In genomic region chr8:119353659-119354023, GRCm38 (mm10) we compare ENCODE assay signal across 18 mouse cellular contexts. TPM values are rescaled to one million over a fixed set of nuclear protein-coding genes. Genes with fewer than 3 reads are reported as not detected.
DNase-seq lines count a peak whose midpoint lies in the region; ATAC-seq and TF ChIP-seq lines count a peak whose summit lies in the region.
"Had no signal": no experiment of that assay in that cellular context is flagged by ENCODE, and none has a peak within 500 bp of the region (broad histone marks: within the 10 kb centered on the region; RNA-seq: fewer than 3 reads in every experiment).

No protein-coding gene starts in this region.

- H3K79me2 ChIP-seq in MEL (ENCODE audit: control insufficient read depth, insufficient read depth, low read length, poor library complexity) = no peaks in the 10 kb centered on the region

- no peak for TF ChIP-seq RAD21 in MEL (IDR thresholded peaks at IDR 0.05; ENCODE audit: low read depth, low read length)

- H3K4me2 ChIP-seq in liver, embryonic 12.5 days = peak overlapping the region; percentile 41
- no peak overlapping the region for H3K4me2 ChIP-seq in liver, embryonic 16.5 days (ENCODE audit: low read depth, low read length)
- H3K4me2 ChIP-seq: heart, embryonic 15.5 days; hindbrain, embryonic 14.5 days had no signal

- TF ChIP-seq EP300 in MEL (IDR thresholded peaks at IDR 0.05; ENCODE audit: low read depth in 1 of 2, low read length in 2 of 2) = no peak

- no peaks in the 10 kb centered on the region for H3K9me3 ChIP-seq in MEL (replicated peaks; ENCODE audit: insufficient read depth, low read length)
- H3K9me3 ChIP-seq in liver, embryonic 12.5 days (replicated peaks) = no peaks in the 10 kb centered on the region
- H3K9me3 ChIP-seq in liver, embryonic 16.5 days (replicated peaks; ENCODE audit: control insufficient read depth, low read length) = no peaks in the 10 kb centered on the region
- H3K9me3 ChIP-seq: embryonic facial prominence, embryonic 10.5 days; forebrain, embryonic 10.5 days; heart, embryonic 15.5 days had no signal

- DNase-seq in MEL (ENCODE audit: low read depth, low spot score) = no peak
- no peak for DNase-seq in left cerebral cortex, adult 9 months (ENCODE audit: low spot score in 2 of 2)
- DNase-seq in layer of hippocampus, adult 18-20 months (ENCODE audit: low spot score in 2 of 2) = no peak
- DNase-seq in ovary, postnatal 10 days (ENCODE audit: low spot score) = no peak
- DNase-seq: adrenal gland, postnatal 14 days; gastrocnemius, postnatal 36 days; heart, adult 11 months; heart, postnatal 14 days had no signal

- H3K4me1 ChIP-seq in MEL (ENCODE audit: control insufficient read depth in 1 of 2, insufficient read depth in 2 of 2, low read length in 2 of 2) = peaks cover 0 to 13% of the 10 kb centered on the region in 2 experiments; a peak in 2 of 4 replicates
- peaks cover 34% of the 10 kb centered on the region for H3K4me1 ChIP-seq in liver, embryonic 12.5 days
- peaks cover 13% of the 10 kb centered on the region for H3K4me1 ChIP-seq in liver, embryonic 16.5 days (ENCODE audit: control insufficient read depth, low read depth, low read length)
- H3K4me1 ChIP-seq: heart, embryonic 15.5 days had no signal

- 37% methylated on average over 6 of the region's 6 CpGs for WGBS in liver, embryonic 12.5 days (ENCODE audit: insufficient replicate concordance)
- WGBS in liver, embryonic 16.5 days (ENCODE audit: insufficient replicate concordance) = 30% methylated on average over 6 of the region's 6 CpGs

- peak overlapping the region; percentile 56 for H3K9ac ChIP-seq in MEL (ENCODE audit: control insufficient read depth, low read depth, low read length, poor library complexity, severe bottlenecking)
- peak overlapping the region; percentile 31; the same call in 1 of the 2 replicates for H3K9ac ChIP-seq in liver, embryonic 12.5 days
- H3K9ac ChIP-seq in liver, embryonic 16.5 days (ENCODE audit: low read depth, low read length) = no peak overlapping the region
- H3K9ac ChIP-seq: heart, embryonic 15.5 days; hindbrain, embryonic 14.5 days had no signal

- peak; percentile 56 for ATAC-seq in liver, embryonic 12.5 days
- ATAC-seq in liver, embryonic 16.5 days (ENCODE audit: low read depth) = peak; percentile 41; the same call in 1 of the 2 replicates
- peak; percentile 16; the same call in 1 of the 2 replicates for ATAC-seq in monocyte, adult 5-6 weeks (replicated peaks; ENCODE audit: insufficient number of reproducible peaks, low FRiP score, low TSS enrichment, poor library complexity, severe bottlenecking)
- ATAC-seq: forebrain, embryonic 14.5 days; Patski had no signal

- peak in 1 of 2 experiments; percentile 57; a peak in 2 of 4 replicates for TF ChIP-seq POLR2A in MEL (IDR thresholded peaks at IDR 0.05; ENCODE audit: control insufficient read depth in 1 of 2, insufficient read depth in 1 of 2, low read depth in 1 of 2, low read length in 2 of 2, poor library complexity in 1 of 2)

- peaks cover 1 to 3% of the 10 kb centered on the region in 2 experiments; a peak in 3 of 4 replicates for H3K36me3 ChIP-seq in MEL (ENCODE audit: control insufficient read depth in 1 of 2, insufficient read depth in 2 of 2, low read length in 2 of 2)
- H3K36me3 ChIP-seq in liver, embryonic 12.5 days = peaks cover 23% of the 10 kb centered on the region
- peaks cover 8% of the 10 kb centered on the region for H3K36me3 ChIP-seq in liver, embryonic 16.5 days (ENCODE audit: control insufficient read depth, insufficient read depth)

- TF ChIP-seq CTCF in MEL (IDR thresholded peaks at IDR 0.05 in 2 of 3, conservative IDR thresholded peaks at IDR 0.05 in 1 of 3; ENCODE audit: control insufficient read depth in 1 of 3, insufficient read depth in 1 of 3, low read depth in 2 of 3, low read length in 3 of 3, poor library complexity in 1 of 3, severe bottlenecking in 1 of 3) = no peak

- H3K4me3 ChIP-seq in MEL (ENCODE audit: control insufficient read depth in 1 of 2, insufficient read depth in 1 of 2, low read depth in 2 of 2, low read length in 2 of 2) = peak overlapping the region; percentile 29 to 43
- H3K4me3 ChIP-seq in liver, embryonic 12.5 days = no peak overlapping the region
- no peak overlapping the region for H3K4me3 ChIP-seq in liver, embryonic 16.5 days (ENCODE audit: low read depth, low read length)
- H3K4me3 ChIP-seq: embryonic facial prominence, embryonic 10.5 days; erythroblast, embryonic 14.5 days; forebrain, embryonic 10.5 days; heart, embryonic 15.5 days had no signal

- H3K27ac ChIP-seq in MEL (ENCODE audit: control insufficient read depth, low read depth, low read length) = peak overlapping the region; percentile 75
- peak overlapping the region; percentile 30; the same call in 1 of the 2 replicates for H3K27ac ChIP-seq in liver, embryonic 12.5 days
- no peak overlapping the region for H3K27ac ChIP-seq in liver, embryonic 16.5 days (ENCODE audit: low read length)
- H3K27ac ChIP-seq: embryonic facial prominence, embryonic 10.5 days; forebrain, embryonic 10.5 days; heart, embryonic 15.5 days; hindbrain, embryonic 14.5 days had no signal

- H3K27me3 ChIP-seq in MEL (ENCODE audit: control insufficient read depth in 1 of 2, insufficient read depth in 2 of 2, low read length in 2 of 2) = no peaks in the 10 kb centered on the region; a peak in 1 of 4 replicates
- H3K27me3 ChIP-seq in liver, embryonic 12.5 days (replicated peaks) = no peaks in the 10 kb centered on the region
- H3K27me3 ChIP-seq in liver, embryonic 16.5 days (ENCODE audit: control insufficient read depth, insufficient read depth, low read depth, low read length) = no peaks in the 10 kb centered on the region
- H3K27me3 ChIP-seq: heart, embryonic 15.5 days; Patski had no signal

TF ChIP-seq in MEL, 35 proteins besides CTCF, POLR2A, EP300 and RAD21:
- no peak for TF ChIP-seq USF1 (IDR thresholded peaks at IDR 0.05; ENCODE audit: low read depth, low read length)
- TF ChIP-seq SIN3A (IDR thresholded peaks at IDR 0.05; ENCODE audit: low read length) = 0 out of 2 replicates have a peak, but pooled peaks have one; percentile 7
- peak; percentile 44 for TF ChIP-seq TBP (IDR thresholded peaks at IDR 0.05; ENCODE audit: low read depth, low read length)

RNA-seq across cellular contexts. Expression of gene Hsbp1, which starts 9.4 kb away (rescaled TPM):
- 91.8 and 109 TPM in 2 replicates for total RNA-seq in MEL (2012; rRNA removed)
- 100 to 1,000 TPM in 1 of 2 experiments, not detected in 1; 128 TPM for polyA plus RNA-seq in MEL (2012; ENCODE audit: insufficient read depth in 1 of 2, insufficient read length in 2 of 2, low read depth in 1 of 2, low replicate concordance in 2 of 2, missing spikeins in 1 of 2)
- polyA plus RNA-seq in liver, embryonic 12.5 days (2016; fragmentation: Nextera tagmentation; extraction: Ambion mirVana) = 96.0 and 96.2 TPM in 2 replicates
- 82.7 and 86.9 TPM in 2 replicates for polyA plus RNA-seq in liver, embryonic 16.5 days (2015; fragmentation: Nextera tagmentation; extraction: Ambion mirVana)
- 75.3 to 78.1 TPM (median 76.0 TPM) in 3 replicates for total RNA-seq in monocyte, adult 5-6 weeks (2017)
- total RNA-seq in layer of hippocampus, adult 18-20 months (2021) = 100 to 1,000 TPM; 317 to 341 TPM

RNA-seq across cellular contexts. Expression of gene Mlycd, which starts 41.0 kb away (rescaled TPM):
- total RNA-seq in MEL (2012; rRNA removed) = 5.8 and 7.2 TPM in 2 replicates
- polyA plus RNA-seq in MEL (2012; ENCODE audit: insufficient read depth in 1 of 2, insufficient read length in 2 of 2, low read depth in 1 of 2, low replicate concordance in 2 of 2, missing spikeins in 1 of 2) = 10 to 100 TPM in 1 of 2 experiments, not detected in 1; 13.2 TPM
- polyA plus RNA-seq in liver, embryonic 12.5 days (2016; fragmentation: Nextera tagmentation; extraction: Ambion mirVana) = 11.7 TPM in 2 replicates
- 10.0 and 12.1 TPM in 2 replicates for polyA plus RNA-seq in liver, embryonic 16.5 days (2015; fragmentation: Nextera tagmentation; extraction: Ambion mirVana)
- 8.7 to 15.0 TPM (median 10.3 TPM) in 3 replicates for total RNA-seq in monocyte, adult 5-6 weeks (2017)
- 10 to 100 TPM; 28.2 to 28.7 TPM for total RNA-seq in layer of hippocampus, adult 18-20 months (2021)

Comparison
In these comparisons a context has a peak if more than half of its experiments do, and no peak if none do; other contexts are left out.
1. H3K4me3 ChIP-seq: peak in MEL (2 of 2); none in liver, embryonic 12.5 days (single experiment) and liver, embryonic 16.5 days (single experiment).
2. Peak in every context shown above with its lines, with median percentiles within 50 percentile points of each other: ATAC-seq.